Mouse (Mus musculus): ENCODE data around the gene Cdt1.
A peak's percentile ranks its signal among the peaks of the same experiment; 100 is the strongest.
"Not testable (repeated sequence)": the region's sequence is repeated elsewhere in the genome, so short reads cannot be mapped to it uniquely, and the experiment has no call there.

Cdt1 gene

DNA sequence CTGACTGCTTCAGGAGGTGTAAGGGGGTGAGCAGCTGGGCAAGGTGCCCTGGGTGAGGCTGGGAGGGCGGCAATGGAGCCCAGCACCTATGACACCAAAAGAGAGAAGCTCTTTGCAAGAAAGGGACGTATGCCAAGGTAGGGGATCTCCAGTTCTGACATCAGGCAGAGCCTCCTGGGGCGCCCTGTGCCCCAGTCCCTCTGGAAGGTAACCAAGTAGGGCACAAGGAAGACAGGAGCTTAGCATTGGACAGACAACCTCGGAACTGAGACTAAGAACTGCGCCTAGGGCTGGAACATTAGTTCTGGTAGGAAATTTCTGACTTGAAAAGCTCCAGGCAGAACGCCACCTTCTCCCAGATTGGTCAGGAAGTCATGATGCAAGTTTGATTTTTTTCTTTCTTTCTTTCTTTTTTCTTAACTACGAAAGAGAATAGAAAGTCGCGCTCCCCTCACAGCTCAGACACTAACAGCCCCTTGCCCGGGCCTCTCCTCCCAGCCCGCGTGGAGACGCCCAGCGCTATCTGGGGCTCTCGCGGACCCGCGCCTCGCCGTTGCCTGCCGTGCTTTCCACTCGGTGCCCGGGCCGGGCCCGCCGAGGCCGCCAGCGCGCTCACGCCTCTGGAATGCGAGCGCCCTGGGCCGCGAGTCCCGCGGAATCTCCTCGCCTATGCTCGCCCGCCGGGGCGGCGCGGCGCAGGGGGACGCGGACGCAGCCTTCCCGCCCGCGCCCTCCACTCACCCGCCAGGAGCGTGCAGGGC lies 17.4 kb upstream of the Cdt1 start:
- no peak for DNase-seq (ENCODE audit: low read depth, low spot score)

DNA sequence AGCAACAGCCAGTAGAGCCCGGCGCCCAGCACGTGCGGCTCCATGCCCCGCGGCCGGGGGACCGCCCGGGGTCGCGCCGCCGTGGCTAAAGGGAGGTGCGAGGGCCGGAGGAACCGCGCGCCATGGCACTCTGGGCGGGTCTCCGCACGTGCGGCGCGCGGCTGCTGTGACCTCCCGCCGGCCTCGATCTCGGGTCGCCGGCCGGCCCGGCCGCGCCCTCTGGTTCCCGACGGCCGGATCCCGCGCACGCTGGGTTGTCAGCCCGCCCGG lies 16.9 kb upstream of the Cdt1 start:
- DNase-seq (ENCODE audit: low read depth, low spot score) = no peak

DNA sequence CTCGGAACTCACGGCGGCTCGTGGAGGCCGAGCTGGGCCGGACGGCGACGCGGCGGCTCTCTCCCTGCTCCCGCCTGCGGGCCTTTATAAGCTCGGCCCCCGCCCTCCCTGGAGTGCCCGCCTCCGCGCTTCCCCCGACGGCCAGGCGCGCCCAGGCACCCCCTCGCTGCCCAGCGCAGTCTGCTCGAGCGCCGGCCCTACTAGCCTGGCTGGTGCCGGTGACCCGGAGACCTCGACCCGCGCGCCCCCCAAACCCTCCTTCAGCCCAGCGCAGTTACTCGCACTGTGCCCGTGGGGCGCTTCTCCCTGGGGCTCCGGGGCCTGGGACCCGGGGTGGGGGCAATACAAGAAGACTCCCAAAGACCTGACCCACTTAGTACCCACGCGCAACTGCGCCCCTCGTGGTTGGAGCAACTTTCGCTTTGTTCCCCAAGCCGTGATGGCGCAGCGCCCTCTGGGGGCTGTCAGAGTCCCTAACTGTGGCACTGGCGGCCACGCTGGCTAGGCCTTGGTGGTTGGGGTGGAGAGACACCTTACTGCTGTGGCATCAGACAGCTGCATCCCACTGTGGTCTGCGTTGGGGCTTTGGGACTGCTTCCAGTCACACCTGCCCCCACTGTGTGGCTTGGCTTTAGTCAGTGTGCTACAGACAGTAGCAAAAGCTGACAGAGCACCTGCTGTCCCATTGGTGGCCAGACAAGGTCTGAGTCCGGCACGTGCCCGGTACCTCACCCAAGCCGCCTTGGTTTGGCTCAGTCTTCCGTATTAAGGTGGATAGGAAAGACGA lies 16.4 kb upstream of the Cdt1 start, which contains the start of gene Piezo1:
Piezo1 (minus strand) TSS at position 65 of the 787 bp plus-strand sequence.
- peak; percentile 80 for DNase-seq (ENCODE audit: low read depth, low spot score)

- DNase-seq (ENCODE audit: low read depth, low spot score) = no peak
Observed at GRCm38 (mm10) chr8:122554786-122555185, 13.0 kb upstream of the Cdt1 start.

GRCm38 (mm10) chr8:122556030-122557009 lies 11.5 kb upstream of the Cdt1 start:
- DNase-seq (ENCODE audit: low read depth, low spot score) = no peak

GRCm38 (mm10) chr8:122557248-122558038 lies 10.4 kb upstream of the Cdt1 start:
- DNase-seq (ENCODE audit: low read depth, low spot score) = no peak

- DNase-seq (ENCODE audit: low read depth, low spot score) = no peak
Observed at GRCm38 (mm10) chr8:122558671-122559349, 9.0 kb upstream of the Cdt1 start.

- DNase-seq (ENCODE audit: low read depth, low spot score) = no peak
Observed at GRCm38 (mm10) chr8:122561199-122561598, 6.6 kb upstream of the Cdt1 start.

DNA sequence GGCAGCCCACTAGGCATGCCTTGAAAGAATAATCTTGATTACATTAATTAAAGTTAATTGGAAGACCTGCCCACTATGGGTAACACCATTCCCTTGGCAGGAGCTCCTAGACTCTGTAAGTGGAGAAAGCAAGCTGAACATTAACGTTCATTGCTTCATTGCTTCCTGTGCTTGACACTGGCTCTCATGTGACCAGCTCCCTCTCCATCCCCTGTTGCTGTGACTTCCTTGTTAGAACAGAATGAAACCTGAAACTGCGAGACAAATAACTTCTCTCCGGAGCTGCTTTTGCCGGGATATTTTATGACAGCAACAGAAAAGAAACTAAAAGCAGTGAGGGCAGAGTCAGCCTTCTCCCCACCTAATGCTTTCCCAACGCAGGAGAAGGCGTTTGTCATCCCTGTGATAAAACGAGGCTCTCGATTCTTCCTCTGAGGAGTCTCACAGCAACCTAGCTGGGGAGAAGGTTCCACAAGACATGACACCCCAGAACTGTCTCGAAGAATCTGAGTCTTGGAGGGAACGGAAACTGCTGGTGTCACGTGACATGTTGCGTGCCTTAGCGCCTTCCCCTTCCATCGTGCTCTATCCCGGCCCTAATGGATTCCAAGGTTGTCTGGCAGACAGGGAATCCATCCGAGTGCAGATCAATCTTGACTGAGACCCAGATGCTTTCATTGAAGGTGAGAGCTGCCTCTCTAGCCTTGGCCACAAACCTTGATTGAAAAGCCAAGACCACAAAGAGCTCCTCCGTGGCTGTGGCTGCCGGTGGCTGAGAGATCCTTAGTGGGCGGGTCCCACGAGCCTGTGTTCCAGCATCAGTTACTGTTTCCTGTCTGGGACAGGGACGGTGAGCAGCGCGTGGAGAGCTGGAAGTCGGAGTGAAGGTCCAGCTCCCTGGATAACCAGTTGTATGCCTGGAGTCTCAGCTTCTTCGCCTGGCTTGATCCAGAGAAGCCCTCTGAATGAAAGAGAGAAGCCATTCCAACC lies 3.2 kb upstream of the Cdt1 start:
- no peak for DNase-seq (ENCODE audit: low read depth, low spot score)

DNA sequence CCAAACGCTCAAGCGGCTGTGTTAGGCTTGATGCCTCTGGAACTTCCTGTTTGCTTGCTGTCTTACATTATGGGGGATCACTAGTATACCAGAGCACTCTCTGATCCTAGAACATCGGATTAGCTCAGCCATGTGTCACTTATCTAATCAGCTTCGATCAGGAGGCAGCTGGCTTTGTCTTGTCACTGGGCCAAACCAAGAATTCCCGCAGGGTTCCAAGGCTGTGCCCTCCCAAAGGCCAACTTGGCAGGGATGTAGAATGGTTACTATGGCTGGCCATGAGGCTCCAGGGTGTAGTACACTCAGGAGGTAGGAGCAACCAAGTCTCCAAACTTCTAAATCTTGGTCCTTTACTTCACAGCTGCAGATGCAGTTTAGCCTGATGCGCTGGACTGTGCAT lies 1.0 kb upstream of the Cdt1 start:
- no peak for DNase-seq (ENCODE audit: low read depth, low spot score)

DNA sequence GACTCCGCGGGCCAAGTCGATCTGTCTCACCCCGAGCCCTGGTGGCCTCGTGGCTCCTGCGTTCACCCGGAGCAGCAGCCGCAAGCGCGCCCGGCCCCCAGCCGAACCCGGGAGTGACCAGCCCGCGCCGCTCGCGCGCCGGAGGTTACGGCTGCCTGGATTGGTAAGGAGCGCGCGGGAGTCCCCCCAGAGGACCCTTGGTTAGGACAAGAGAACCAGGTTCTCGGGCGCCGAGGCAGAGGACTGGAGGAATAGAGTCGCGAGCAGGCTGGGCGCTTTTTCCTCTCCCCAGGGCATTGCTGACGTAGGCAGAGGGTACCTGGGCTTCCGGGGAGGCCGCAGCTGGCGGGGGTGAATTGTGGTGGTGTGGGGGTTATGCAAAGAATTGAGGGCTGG lies 292 bp downstream of the Cdt1 start:
- DNase-seq (ENCODE audit: low read depth, low spot score) = no peak

DNA sequence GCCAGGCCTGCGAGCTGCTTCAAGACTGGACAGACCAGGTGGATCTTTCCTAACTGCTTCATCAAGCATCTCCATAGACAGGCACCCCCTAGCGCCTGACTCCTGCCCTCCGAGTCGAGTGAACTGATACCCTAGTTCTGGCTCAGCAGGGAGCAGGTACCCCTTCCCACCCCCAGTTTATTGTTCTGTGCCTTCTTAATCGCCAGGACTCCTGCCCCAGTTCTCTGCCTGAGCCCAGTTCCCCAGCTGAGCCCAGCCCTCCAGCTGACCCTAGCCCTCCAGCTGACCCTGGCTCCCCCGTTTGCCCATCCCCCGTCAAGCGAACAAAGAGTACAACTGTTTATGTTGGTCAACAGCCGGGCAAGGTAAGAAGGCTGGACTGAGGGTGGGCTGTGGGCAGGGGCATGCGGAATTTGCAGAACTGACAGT lies 1.1 kb downstream of the Cdt1 start:
- no peak for DNase-seq (ENCODE audit: low read depth, low spot score)

- no peak for DNase-seq (ENCODE audit: low read depth, low spot score)
Observed at GRCm38 (mm10) chr8:122569329-122569728, 1.5 kb downstream of the Cdt1 start.

DNA sequence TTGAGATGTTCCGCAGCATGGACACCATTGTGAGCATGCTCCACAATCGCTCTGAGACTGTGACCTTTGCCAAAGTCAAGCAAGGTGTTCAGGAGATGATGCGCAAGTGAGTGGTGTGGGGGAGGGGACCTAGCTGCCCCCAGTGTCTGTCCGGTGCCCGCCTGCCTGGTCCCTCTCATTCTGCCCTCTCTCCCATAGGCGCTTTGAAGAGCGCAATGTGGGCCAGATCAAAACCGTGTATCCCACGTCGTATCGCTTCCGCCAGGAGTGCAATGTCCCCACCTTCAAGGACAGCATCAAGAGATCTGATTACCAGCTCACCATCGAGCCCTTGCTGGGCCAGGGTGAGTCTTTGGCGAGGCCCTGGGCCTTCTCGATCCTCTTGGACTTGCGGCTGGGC lies 2.2 kb downstream of the Cdt1 start:
- no peak for DNase-seq (ENCODE audit: low read depth, low spot score)

- no peak for DNase-seq (ENCODE audit: low read depth, low spot score)
Observed at GRCm38 (mm10) chr8:122571153-122571552, 3.3 kb downstream of the Cdt1 start.

- no peak for DNase-seq (ENCODE audit: low read depth, low spot score)
Observed at GRCm38 (mm10) chr8:122571750-122572267, 4.0 kb downstream of the Cdt1 start.

- DNase-seq (ENCODE audit: low read depth, low spot score) = no peak
Observed at GRCm38 (mm10) chr8:122572751-122573150, 4.9 kb downstream of the Cdt1 start.

DNA sequence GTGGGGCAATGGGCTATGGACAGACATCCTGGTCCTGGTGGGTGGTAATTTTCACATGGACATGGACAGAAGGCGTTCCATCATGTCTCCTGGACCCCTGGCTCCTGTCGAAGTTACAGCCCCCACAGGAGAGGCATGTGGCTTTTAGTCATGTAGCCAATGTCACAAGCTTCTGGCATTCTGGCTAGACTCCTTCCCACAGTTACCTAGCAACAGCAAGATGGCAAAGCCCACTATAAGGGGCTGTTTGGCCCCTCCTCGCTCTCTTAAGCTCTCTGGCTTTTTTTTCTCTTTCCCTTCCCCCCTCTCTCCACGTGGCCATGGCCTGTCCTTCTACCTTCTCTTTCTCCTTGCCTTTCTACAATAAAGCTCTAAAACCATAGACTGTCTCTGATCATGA lies 5.4 kb downstream of the Cdt1 start:
- DNase-seq (ENCODE audit: low read depth, low spot score) = not testable (repeated sequence)

- DNase-seq (ENCODE audit: low read depth, low spot score) = no peak
Observed at GRCm38 (mm10) chr8:122573577-122573976, 5.8 kb downstream of the Cdt1 start.

All from embryo, embryonic 11.5 days (tissue).